Mouse (Mus musculus) brain, adult 10 weeks (tissue): ENCODE data around the gene Nelfe. TPM values are rescaled to one million over a fixed set of nuclear protein-coding genes. Genes with fewer than 3 reads are reported as not detected.

ENCODE experiments used
- polyA plus RNA-seq: library from polyadenylated mRNA; stranded (reverse); fragments of 350-450 nt; fragmentation: Illumina TruSeq; extraction: RNeasy Lipid Tissue Mini Kit (QIAGEN cat#74804); gene quantifications from one replicate; pipeline ENCODE4 v1.2.3, GENCODE M21; 2015; ENCODE audit warnings: low read depth, low replicate concordance

Nelfe gene
- 35.3 TPM for polyA plus RNA-seq

DNA sequence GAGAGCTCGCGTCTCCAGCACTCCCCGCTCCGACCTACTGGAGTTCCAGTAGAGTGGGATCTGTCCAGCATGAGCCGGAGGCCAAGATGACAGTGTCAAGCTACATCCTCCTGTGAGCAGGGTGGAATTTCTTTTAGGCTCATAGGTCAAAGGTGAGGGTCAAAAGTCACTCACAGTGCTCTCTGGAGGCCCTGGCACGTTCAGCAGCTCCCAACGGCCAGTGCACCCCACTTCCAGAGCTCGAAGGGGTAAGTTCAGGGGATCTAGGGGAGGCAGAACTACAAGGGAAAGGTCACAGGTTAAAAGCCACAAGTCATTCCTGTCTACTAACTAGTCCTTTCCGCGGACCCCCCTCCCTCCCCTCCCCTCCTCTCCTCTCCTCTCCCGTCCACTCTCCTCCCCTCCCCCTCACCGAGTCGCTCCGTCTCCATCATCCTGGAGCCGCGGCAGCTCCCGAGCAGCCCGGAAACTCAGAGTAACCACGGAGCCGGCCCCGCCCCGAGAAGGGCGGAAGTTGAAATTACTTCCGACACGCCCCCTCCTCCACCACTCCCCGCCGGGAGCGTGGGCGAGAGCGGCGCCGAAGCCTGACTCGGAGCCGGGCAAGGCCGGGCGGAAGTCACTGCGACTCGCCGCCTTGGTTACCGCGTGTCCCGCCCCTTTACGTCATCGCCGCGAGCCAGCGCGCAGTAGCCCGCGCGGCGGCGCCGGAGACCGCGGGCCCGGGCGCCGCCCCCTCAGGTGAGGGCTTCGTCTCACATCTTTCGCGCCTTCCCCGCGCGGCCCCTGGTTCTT is at the start of gene Nelfe, which contains the start of gene Skiv2l:
TSS of gene Nelfe (plus strand) at position 670 of the 795 bp plus-strand sequence.
TSS of gene Skiv2l (minus strand) at position 489 of the 795 bp plus-strand sequence.

DNA sequence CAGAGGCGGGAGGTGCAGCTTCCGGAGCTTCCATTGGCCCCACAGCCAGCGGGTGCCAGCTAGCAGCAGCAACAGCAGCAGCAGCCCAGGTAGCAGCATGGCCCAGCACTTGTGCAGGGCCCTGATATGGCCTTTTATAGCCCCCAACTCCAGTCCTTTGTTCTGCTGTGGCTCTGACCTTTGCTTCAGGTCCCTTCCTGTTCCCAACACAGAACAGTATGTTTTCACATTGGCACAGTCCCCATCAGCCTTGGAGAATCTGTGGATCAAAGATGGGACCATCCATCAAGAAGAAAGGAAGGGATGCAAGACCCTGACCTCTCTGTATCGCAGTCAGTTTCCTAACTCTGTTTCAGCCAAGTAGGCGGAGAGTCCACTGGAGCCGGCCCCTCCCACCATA is 45.9 kb upstream of the Nelfe start, which contains the start of gene Cyp21a1:
TSS of gene Cyp21a1 (minus strand) at position 261 of the 400 bp plus-strand sequence.

DNA sequence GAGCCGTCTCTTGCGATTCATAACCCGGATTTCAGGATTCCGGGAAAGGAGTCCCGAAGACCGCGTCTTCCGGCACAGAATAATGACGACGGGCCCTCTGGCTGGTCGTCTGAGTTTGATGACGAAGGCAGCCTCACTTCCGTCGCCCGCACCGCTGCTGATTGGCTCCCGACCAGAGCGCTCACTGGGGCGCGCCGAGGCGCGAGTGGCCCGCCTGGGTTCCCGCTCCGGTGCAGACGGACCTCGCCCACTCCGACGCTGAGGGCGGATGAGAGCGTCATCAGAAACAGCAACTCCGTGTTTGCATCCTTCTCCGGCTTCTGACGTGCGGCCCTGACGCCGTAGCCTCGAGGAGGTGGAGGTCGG is 13.4 kb upstream of the Nelfe start, which contains the start of the genes Stk19 and Dxo:
TSS of gene Stk19 (minus strand) at position 90 of the 366 bp plus-strand sequence.
TSS of gene Dxo (plus strand) at position 164 of the 366 bp plus-strand sequence.

DNA sequence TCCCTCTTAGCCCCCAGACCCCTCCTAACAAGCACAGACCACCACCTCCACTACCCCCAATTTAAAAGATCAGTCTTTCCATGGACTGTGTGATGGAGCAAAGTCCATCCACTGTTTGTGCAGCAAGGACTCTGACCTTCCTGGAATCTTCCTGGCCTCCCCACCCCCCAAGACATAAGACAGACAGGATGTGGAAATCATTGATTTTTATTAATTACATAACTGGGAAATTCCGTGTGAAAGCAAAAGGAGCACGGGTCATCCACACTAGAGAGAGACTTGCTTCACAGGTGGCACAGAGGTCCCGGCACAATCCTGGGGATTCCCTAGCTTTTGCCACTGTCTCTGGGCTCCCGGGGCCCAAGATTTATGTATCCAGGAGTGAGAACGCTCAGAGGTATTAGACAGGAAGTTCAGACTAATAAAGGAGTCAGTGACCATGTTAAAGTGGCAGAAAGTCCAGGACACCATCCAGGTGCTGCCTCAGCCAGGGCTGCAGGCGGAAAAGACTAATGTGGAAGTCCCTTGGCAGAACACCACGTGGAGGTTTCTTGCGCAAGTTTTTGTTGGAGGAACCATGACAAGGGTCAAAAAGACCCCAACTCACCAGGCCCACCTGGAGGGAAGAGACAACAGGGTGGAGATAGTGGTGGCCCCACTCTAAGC is 12.4 kb downstream of the Nelfe start, which contains the start of gene Cfb:
TSS of gene Cfb (minus strand) at position 103 of the 666 bp plus-strand sequence.

DNA sequence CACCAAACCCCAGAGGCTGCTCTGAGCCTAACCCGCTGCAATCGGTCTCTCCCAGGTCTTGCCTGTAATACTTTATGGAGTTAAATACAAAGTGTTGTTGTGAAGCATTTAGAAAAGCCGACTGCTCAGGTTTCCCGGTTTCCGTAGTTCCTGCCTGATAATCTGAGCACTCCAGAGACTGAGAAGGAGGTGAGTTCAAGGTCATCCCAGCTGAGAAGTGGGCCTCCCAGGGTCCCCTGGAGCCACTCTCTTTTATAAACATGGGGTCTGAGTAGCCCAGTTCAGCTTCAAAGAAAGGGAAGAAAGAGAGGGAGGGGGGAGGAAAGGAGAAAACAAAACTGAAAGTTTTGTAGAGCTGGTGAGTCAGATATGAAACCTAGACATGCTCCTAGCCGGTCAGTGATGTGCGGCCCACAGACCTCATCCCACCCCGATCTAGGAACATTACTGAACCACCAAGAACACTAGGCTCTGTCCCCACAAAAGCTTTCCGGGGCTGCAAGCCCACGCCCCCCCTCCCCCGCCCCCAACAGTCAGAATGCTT is 29.2 kb downstream of the Nelfe start, which contains the start of gene Zbtb12:
TSS of gene Zbtb12 (plus strand) at position 148 of the 544 bp plus-strand sequence.

DNA sequence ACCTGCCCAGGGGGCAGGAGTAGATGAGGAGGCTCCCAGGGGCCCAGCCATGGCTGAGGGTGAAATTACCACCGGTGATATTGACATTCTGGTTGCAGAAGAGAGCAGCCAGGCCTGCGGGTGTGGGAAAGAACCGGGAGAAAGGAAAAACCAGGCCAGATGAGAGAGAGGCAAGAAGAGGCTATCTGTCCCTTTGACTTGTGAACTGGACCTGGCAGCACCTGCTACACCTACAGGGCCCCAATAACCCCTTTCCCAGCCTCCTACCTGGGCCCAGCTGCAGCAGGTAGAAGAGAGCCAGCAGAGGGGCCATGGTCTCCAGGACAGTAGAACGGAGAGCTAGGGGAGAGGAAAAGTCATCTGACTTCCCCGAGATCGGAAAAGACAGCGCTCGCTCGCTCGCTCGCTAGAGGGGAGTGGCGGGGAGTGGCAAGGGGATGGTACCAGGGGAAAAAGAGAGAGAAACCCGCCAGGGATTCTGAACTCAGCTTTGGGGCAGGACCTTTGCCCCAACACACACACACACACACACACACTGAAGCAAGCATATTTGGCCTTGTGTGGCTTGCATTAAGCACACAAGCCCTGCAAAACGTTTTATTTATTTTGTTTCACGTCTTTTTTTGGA is 31.6 kb downstream of the Nelfe start, which contains the start of gene Gm20547:
TSS of gene Gm20547 (minus strand) at position 360 of the 628 bp plus-strand sequence.

DNA sequence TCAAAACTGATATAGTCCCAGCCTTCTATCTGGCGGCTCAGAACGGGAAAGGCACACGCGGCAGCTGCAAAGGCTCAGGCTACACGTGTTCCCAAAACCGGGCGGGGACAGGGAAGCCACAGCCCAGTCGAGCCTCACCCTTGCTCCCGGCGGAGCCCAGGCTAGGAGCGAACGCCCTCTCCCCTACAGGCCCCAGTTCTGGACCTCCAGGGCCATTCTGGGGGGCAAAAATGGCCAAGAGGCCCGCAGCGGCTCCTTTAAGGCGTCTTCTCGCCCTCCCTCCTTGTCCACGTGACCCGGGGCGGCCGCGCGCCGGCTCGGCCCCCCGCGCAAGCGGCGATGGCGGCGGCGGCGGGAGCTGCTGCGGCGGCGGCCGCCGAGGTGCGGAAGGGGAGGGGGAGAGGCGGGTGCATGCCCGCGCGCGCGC is 48.0 kb downstream of the Nelfe start, which contains the start of the genes C2 and Ehmt2:
TSS of gene C2 (minus strand) at position 106 of the 427 bp plus-strand sequence.
TSS of gene Ehmt2 (plus strand) at position 310 of the 427 bp plus-strand sequence.

Other genes with a start within 250 kb of the Nelfe start
- 111 TPM for gene Rnf5, start 246.7 kb upstream of the Nelfe start, polyA plus RNA-seq
- gene Agpat1, start 246.1 kb upstream of the Nelfe start, polyA plus RNA-seq, result 124 TPM
- 3.2 TPM for gene Egfl8, start 234.4 kb upstream of the Nelfe start, polyA plus RNA-seq
- gene Ppt2, start 221.9 kb upstream of the Nelfe start, polyA plus RNA-seq, result 37.7 TPM
- 123 TPM for gene Prrt1, start 220.9 kb upstream of the Nelfe start, polyA plus RNA-seq
- gene Fkbpl, start 205.6 kb upstream of the Nelfe start, polyA plus RNA-seq, result 12.5 TPM
- 54.8 TPM for gene Atf6b, start 203.2 kb upstream of the Nelfe start, polyA plus RNA-seq
- 0.86 TPM for gene Tnxb, start 179.9 kb upstream of the Nelfe start, polyA plus RNA-seq
- 10.9 TPM for gene C4b, start 106.5 kb upstream of the Nelfe start, polyA plus RNA-seq
- gene Cyp21a1, start 45.8 kb upstream of the Nelfe start, polyA plus RNA-seq, result not detected
- gene Stk19, start 13.4 kb upstream of the Nelfe start, polyA plus RNA-seq, result 67.9 TPM
- gene Dxo, start 13.4 kb upstream of the Nelfe start, polyA plus RNA-seq, result 37.4 TPM
- gene Skiv2l, start 181 bp upstream of the Nelfe start, polyA plus RNA-seq, result 47.0 TPM
- gene Cfb, start 12.1 kb downstream of the Nelfe start, polyA plus RNA-seq, result 0.31 TPM
- 5.7 TPM for gene Zbtb12, start 29.1 kb downstream of the Nelfe start, polyA plus RNA-seq
- not detected for gene Gm20547, start 31.7 kb downstream of the Nelfe start, polyA plus RNA-seq
- gene C2, start 47.9 kb downstream of the Nelfe start, polyA plus RNA-seq, result 1.5 TPM
- 122 TPM for gene Ehmt2, start 48.1 kb downstream of the Nelfe start, polyA plus RNA-seq
- gene Slc44a4, start 64.1 kb downstream of the Nelfe start, polyA plus RNA-seq, result 0.19 TPM
- 51.2 TPM for gene Neu1, start 80.9 kb downstream of the Nelfe start, polyA plus RNA-seq
- 8.3 TPM for gene Hspa1b, start 108.8 kb downstream of the Nelfe start, polyA plus RNA-seq
- not detected for gene Gm20481, start 119.5 kb downstream of the Nelfe start, polyA plus RNA-seq
- gene Hspa1a, start 121.8 kb downstream of the Nelfe start, polyA plus RNA-seq, result 8.4 TPM
- 0.36 TPM for gene Hspa1l, start 122.3 kb downstream of the Nelfe start, polyA plus RNA-seq
- 26.4 TPM for gene Lsm2, start 131.5 kb downstream of the Nelfe start, polyA plus RNA-seq
- gene Vars, start 150.6 kb downstream of the Nelfe start, polyA plus RNA-seq, result 22.8 TPM
- 0.71 TPM for gene Vwa7, start 166.2 kb downstream of the Nelfe start, polyA plus RNA-seq
- not detected for gene Sapcd1, start 177.6 kb downstream of the Nelfe start, polyA plus RNA-seq
- 0.67 TPM for gene Msh5, start 196.4 kb downstream of the Nelfe start, polyA plus RNA-seq
- 22.1 TPM for gene Clic1, start 199.6 kb downstream of the Nelfe start, polyA plus RNA-seq
- 19.3 TPM for gene Ddah2, start 208.6 kb downstream of the Nelfe start, polyA plus RNA-seq
- gene Ly6g6c, start 215.0 kb downstream of the Nelfe start, polyA plus RNA-seq, result not detected
- gene Mpig6b, start 215.8 kb downstream of the Nelfe start, polyA plus RNA-seq, result not detected
- gene Ly6g6e, start 226.5 kb downstream of the Nelfe start, polyA plus RNA-seq, result 5.5 TPM
- gene Ly6g6d, start 227.7 kb downstream of the Nelfe start, polyA plus RNA-seq, result 1.8 TPM
- gene Ly6g6f, start 235.2 kb downstream of the Nelfe start, polyA plus RNA-seq, result 0.70 TPM
- gene Abhd16a, start 238.9 kb downstream of the Nelfe start, polyA plus RNA-seq, result 106 TPM